Mouse (Mus musculus) forebrain, embryonic 16.5 days (tissue): ENCODE results near the gene Mapk8ip1. TPM values are rescaled to one million over a fixed set of nuclear protein-coding genes. Genes with fewer than 3 reads are reported as not detected.

ENCODE experiments used
- ATAC-seq: fragments of 200-750 bp; cut with Nextera tagmentation; 2 replicates; pipeline ENCODE4 v1.8.0; 2017; ENCODE audit warnings: mild to moderate bottlenecking, moderate library complexity
- H3K27ac ChIP-seq: fragments of 300-500 bp; sonication (generic); 2 replicates; pipeline ENCODE4 v1.5.1; 2014; ENCODE audit warnings: low read length, control low read depth
- H3K27me3 ChIP-seq: fragments of 300-500 bp; sonication (generic); replicated peaks from 2 replicates; pipeline ENCODE4 v1.6.1; 2014; ENCODE audit warnings: low read length; ENCODE audit not compliant: control insufficient read depth, insufficient read depth
- H3K36me3 ChIP-seq: fragments of 300-500 bp; sonication (generic); 2 replicates; pipeline ENCODE4 v1.6.1; 2014; ENCODE audit not compliant: control insufficient read depth, insufficient read depth
- H3K4me1 ChIP-seq: fragments of 300-500 bp; sonication (generic); replicated peaks from 2 replicates; pipeline ENCODE4 v1.6.1; 2014; ENCODE audit warnings: low read length; ENCODE audit not compliant: control insufficient read depth, insufficient read depth
- H3K4me2 ChIP-seq: fragments of 300-500 bp; sonication (generic); 2 replicates; pipeline ENCODE4 v1.6.1; 2014; ENCODE audit warnings: mild to moderate bottlenecking, low read length, control low read depth
- H3K4me3 ChIP-seq: fragments of 300-500 bp; sonication (generic); replicated peaks from 2 replicates; pipeline ENCODE4 v1.5.1; 2014; ENCODE audit warnings: mild to moderate bottlenecking, low read length, control low read depth
- H3K9ac ChIP-seq: fragments of 300-500 bp; sonication (generic); replicated peaks from 2 replicates; pipeline ENCODE4 v1.6.1; 2014; ENCODE audit warnings: low read depth, low read length, control low read depth
- H3K9me3 ChIP-seq: fragments of 300-500 bp; sonication (generic); 2 replicates; pipeline ENCODE4 v1.6.1; 2016; ENCODE audit warnings: low read length; ENCODE audit not compliant: control insufficient read depth
- WGBS: fragments of 180-500 bp; shearing (Covaris S2); extraction: QIAGEN DNeasy Blood & Tissue Kit; methylation state at CpG from one replicate; pipeline ENCODE4 v1.1.7; 2014; 5-methylcytosine and 5-hydroxymethylcytosine counted together
- polyA plus RNA-seq: library from polyadenylated mRNA; unstranded; fragments of >200 nt; fragmentation: Nextera tagmentation; extraction: Ambion mirVana; gene quantifications from 2 replicates; pipeline ENCODE4 v1.2.1, GENCODE M21; 2015

The Mapk8ip1 gene
- polyA plus RNA-seq, 1 experiment from 2014 or later: 101 TPM

- H3K4me2 ChIP-seq: no peak overlapping the region
Measured at GRCm38 (mm10) chr2:92371971-92372690, 28.9 kb downstream of the Mapk8ip1 start.

GRCm38 (mm10) chr2:92370821-92371805 is 29.9 kb downstream of the Mapk8ip1 start:
- Histone ChIP-seq H3K9ac (peak overlapping the region; percentile 48), H3K4me2 (peak overlapping the region; percentile 47), H3K4me3 (peak overlapping the region; percentile 25), H3K4me1 (peaks cover 40% of the 10 kb centered on the region), H3K27ac (no peak overlapping the region), H3K27me3 (peaks cover 15% of the 10 kb centered on the region), H3K9me3 (no peaks in the 10 kb centered on the region), H3K36me3 (no peaks in the 10 kb centered on the region)
- 2% methylated on average over 44 of the region's 45 CpGs for WGBS
- no peak for ATAC-seq

More at GRCm38 (mm10) chr2:92371971-92372690, 28.9 kb downstream of the Mapk8ip1 start:
- H3K4me3 ChIP-seq: no peak overlapping the region
- no peak for ATAC-seq
- WGBS: 8% methylated on average over 10 of the region's 10 CpGs
- no peaks in the 10 kb centered on the region for H3K9me3 ChIP-seq
- no peak overlapping the region for H3K27ac ChIP-seq
- H3K9ac ChIP-seq: no peak overlapping the region
- H3K36me3 ChIP-seq: no peaks in the 10 kb centered on the region
- peaks cover 44% of the 10 kb centered on the region for H3K4me1 ChIP-seq
- peaks cover 15% of the 10 kb centered on the region for H3K27me3 ChIP-seq

GRCm38 (mm10) chr2:92370375-92370774 is 30.7 kb downstream of the Mapk8ip1 start:
- no peaks in the 10 kb centered on the region; the same call in 1 of the 2 replicates for H3K36me3 ChIP-seq
- H3K9ac ChIP-seq: peak overlapping the region; percentile 48
- peak overlapping the region; percentile 47 for H3K4me2 ChIP-seq
- no peak for ATAC-seq
- peak overlapping the region; percentile 25 for H3K4me3 ChIP-seq
- H3K27ac ChIP-seq: no peak overlapping the region
- WGBS: 11% methylated on average over 19 of the region's 19 CpGs
- H3K27me3 ChIP-seq: peaks cover 15% of the 10 kb centered on the region
- no peaks in the 10 kb centered on the region for H3K9me3 ChIP-seq
- H3K4me1 ChIP-seq: peaks cover 36% of the 10 kb centered on the region

- H3K27ac ChIP-seq: no peak overlapping the region
Measured at GRCm38 (mm10) chr2:92367383-92368029, 33.6 kb downstream of the Mapk8ip1 start.

GRCm38 (mm10) chr2:92365568-92365967 is 35.5 kb downstream of the Mapk8ip1 start:
- 91% methylated on average over 10 of the region's 10 CpGs for WGBS
- H3K9me3 ChIP-seq: no peaks in the 10 kb centered on the region
- no peak overlapping the region for H3K4me3 ChIP-seq
- peaks cover 9% of the 10 kb centered on the region for H3K4me1 ChIP-seq
- ATAC-seq: no peak
- H3K27me3 ChIP-seq: peaks cover 8% of the 10 kb centered on the region
- peaks cover 8% of the 10 kb centered on the region; the same call in 1 of the 2 replicates for H3K36me3 ChIP-seq
- H3K4me2 ChIP-seq: no peak overlapping the region
- H3K9ac ChIP-seq: no peak overlapping the region
- H3K27ac ChIP-seq: no peak overlapping the region

More at GRCm38 (mm10) chr2:92367383-92368029, 33.6 kb downstream of the Mapk8ip1 start:
- no peak overlapping the region for H3K4me2 ChIP-seq
- ATAC-seq: no peak
- H3K36me3 ChIP-seq: peaks cover 8% of the 10 kb centered on the region; the same call in 1 of the 2 replicates
- peaks cover 15% of the 10 kb centered on the region for H3K27me3 ChIP-seq
- H3K4me1 ChIP-seq: peaks cover 23% of the 10 kb centered on the region
- H3K9me3 ChIP-seq: no peaks in the 10 kb centered on the region
- 46% methylated on average over 20 of the region's 20 CpGs for WGBS
- H3K4me3 ChIP-seq: no peak overlapping the region
- H3K9ac ChIP-seq: no peak overlapping the region

- H3K36me3 ChIP-seq: peaks cover 8% of the 10 kb centered on the region; the same call in 1 of the 2 replicates
- peaks cover 10% of the 10 kb centered on the region; the same call in 1 of the 2 replicates for H3K4me1 ChIP-seq
- no peaks in the 10 kb centered on the region for H3K9me3 ChIP-seq
- H3K4me3 ChIP-seq: no peak overlapping the region
- no peak overlapping the region for H3K27ac ChIP-seq
- no peak overlapping the region for H3K4me2 ChIP-seq
- no peaks in the 10 kb centered on the region for H3K27me3 ChIP-seq
- ATAC-seq: no peak
- H3K9ac ChIP-seq: no peak overlapping the region
- 93% methylated on average over 4 of the region's 4 CpGs for WGBS
Measured at GRCm38 (mm10) chr2:92364086-92364485, 37.0 kb downstream of the Mapk8ip1 start.

GRCm38 (mm10) chr2:92362571-92363228 is 38.4 kb downstream of the Mapk8ip1 start:
- Histone ChIP-seq H3K9me3 (no peaks in the 10 kb centered on the region), H3K4me1 (peaks cover 10% of the 10 kb centered on the region; the same call in 1 of the 2 replicates), H3K27ac (no peak overlapping the region), H3K4me3 (no peak overlapping the region), H3K9ac (no peak overlapping the region), H3K36me3 (peaks cover 10% of the 10 kb centered on the region; the same call in 1 of the 2 replicates), H3K27me3 (no peaks in the 10 kb centered on the region), H3K4me2 (no peak overlapping the region)
- 89% methylated on average over 6 of the region's 6 CpGs for WGBS
- ATAC-seq: no peak

GRCm38 (mm10) chr2:92361795-92362194 is 39.3 kb downstream of the Mapk8ip1 start:
- no peak overlapping the region for H3K27ac ChIP-seq
- 87% methylated on average over 8 of the region's 8 CpGs for WGBS
- peaks cover 14% of the 10 kb centered on the region; the same call in 1 of the 2 replicates for H3K36me3 ChIP-seq
- H3K4me3 ChIP-seq: no peak overlapping the region
- no peaks in the 10 kb centered on the region for H3K27me3 ChIP-seq
- H3K9me3 ChIP-seq: no peaks in the 10 kb centered on the region
- peaks cover 10% of the 10 kb centered on the region; the same call in 1 of the 2 replicates for H3K4me1 ChIP-seq
- ATAC-seq: no peak
- no peak overlapping the region for H3K9ac ChIP-seq
- no peak overlapping the region for H3K4me2 ChIP-seq
